Mouse (Mus musculus) kidney, postnatal 0 days (tissue): ENCODE data around the gene Afap1. TPM values are rescaled to one million over a fixed set of nuclear protein-coding genes. Genes with fewer than 3 reads are reported as not detected.

ENCODE experiments used
- ATAC-seq: fragments of 200-750 bp; cut with Nextera tagmentation; replicated peaks from 2 replicates; pipeline ENCODE4 v1.8.0; 2017; ENCODE audit warnings: low read depth, moderate number of reproducible peaks, moderate TSS enrichment, moderate library complexity; ENCODE audit not compliant: low FRiP score
- DNase-seq: peaks from one replicate; pipeline ENCODE4 v3.0.0-alpha.2; 2016; ENCODE audit warnings: low spot score
- H3K27ac ChIP-seq: fragments of 300-500 bp; sonication (generic); 2 replicates; pipeline ENCODE4 v1.5.1; 2014; ENCODE audit warnings: mild to moderate bottlenecking
- H3K27me3 ChIP-seq: fragments of 300-500 bp; sonication (generic); 2 replicates; pipeline ENCODE4 v1.6.1; 2014; ENCODE audit warnings: low read length, mixed read lengths; ENCODE audit not compliant: insufficient read depth
- H3K36me3 ChIP-seq: fragments of 300-500 bp; sonication (generic); 2 replicates; pipeline ENCODE4 v1.6.1; 2014; ENCODE audit warnings: low read length, mixed read lengths; ENCODE audit not compliant: insufficient read depth
- H3K4me1 ChIP-seq: fragments of 300-500 bp; sonication (generic); replicated peaks from 2 replicates; pipeline ENCODE4 v1.6.1; 2014; ENCODE audit warnings: antibody characterized with exemption, low read length, mixed read lengths; ENCODE audit not compliant: insufficient read depth
- H3K4me2 ChIP-seq: fragments of 300-500 bp; sonication (generic); 2 replicates; pipeline ENCODE4 v1.6.1; 2014; ENCODE audit warnings: mild to moderate bottlenecking, low read length, moderate library complexity, mixed read lengths
- H3K4me3 ChIP-seq: fragments of 300-500 bp; sonication (generic); replicated peaks from 2 replicates; pipeline ENCODE4 v1.5.1; 2014; ENCODE audit warnings: low read depth, low read length
- H3K9ac ChIP-seq: fragments of 300-500 bp; sonication (generic); 2 replicates; pipeline ENCODE4 v1.6.1; 2014; ENCODE audit warnings: low read depth, low read length
- H3K9me3 ChIP-seq: fragments of 300-500 bp; sonication (generic); replicated peaks from 2 replicates; pipeline ENCODE4 v1.6.1; 2016; ENCODE audit warnings: low read length, inconsistent platforms, mixed read lengths
- CTCF ChIP-seq: IDR thresholded peaks from 2 replicates; pipeline ENCODE4 v1.5.1; 2016; ENCODE audit warnings: antibody characterized with exemption, low read depth, mild to moderate bottlenecking, moderate library complexity
- WGBS: fragments of 180-500 bp; shearing (Covaris S2); extraction: QIAGEN DNeasy Blood & Tissue Kit; methylation state at CpG from one replicate; pipeline ENCODE4 v1.1.7; 2014; 5-methylcytosine and 5-hydroxymethylcytosine counted together
- polyA plus RNA-seq: library from polyadenylated mRNA; unstranded; fragments of >200 nt; fragmentation: Nextera tagmentation; extraction: Ambion mirVana; gene quantifications from 2 replicates; pipeline ENCODE4 v1.2.1, GENCODE M21; 2015

The Afap1 gene
- polyA plus RNA-seq, 1 experiment from 2014 or later: 19.1 TPM

- no peak for ATAC-seq
- DNase-seq: peak; percentile 59
- Histone ChIP-seq H3K4me3 (no peak overlapping the region), H3K27ac (peak overlapping the region; percentile 28; the same call in 1 of the 2 replicates), H3K36me3 (peaks cover 31% of the 10 kb centered on the region; the same call in 1 of the 2 replicates), H3K4me2 (no peak overlapping the region), H3K9ac (0 out of 2 replicates have a peak overlapping the region, but pooled peaks have one; percentile 18), H3K27me3 (no peaks in the 10 kb centered on the region), H3K9me3 (no peaks in the 10 kb centered on the region), H3K4me1 (peaks cover 17% of the 10 kb centered on the region)
- WGBS: 40% methylated on average over 12 of the region's 12 CpGs
- no peak for TF ChIP-seq CTCF
These were observed 77.4 kb downstream of the Afap1 start for GRCm38 (mm10) chr5:35970380-35971105.

- peaks cover 17% of the 10 kb centered on the region for H3K4me1 ChIP-seq
- H3K27ac ChIP-seq: no peak overlapping the region
- DNase-seq (peak; percentile 90), ATAC-seq (no peak)
- H3K9me3 ChIP-seq: no peaks in the 10 kb centered on the region
- no peak overlapping the region for H3K4me2 ChIP-seq
- no peaks in the 10 kb centered on the region for H3K27me3 ChIP-seq
- 52% methylated on average over 10 of the region's 10 CpGs for WGBS
- no peak overlapping the region for H3K4me3 ChIP-seq
- TF ChIP-seq CTCF: peak; percentile 91
- H3K9ac ChIP-seq: no peak overlapping the region
- H3K36me3 ChIP-seq: peaks cover 32% of the 10 kb centered on the region
These were observed 78.9 kb downstream of the Afap1 start for GRCm38 (mm10) chr5:35971841-35972578.

- DNase-seq (peak; percentile 64), ATAC-seq (peak; percentile 49)
- no peak overlapping the region for H3K9ac ChIP-seq
- no peak overlapping the region for H3K27ac ChIP-seq
- WGBS: 43% methylated on average over 7 of the region's 7 CpGs
- no peak overlapping the region for H3K4me2 ChIP-seq
- peaks cover 17% of the 10 kb centered on the region for H3K4me1 ChIP-seq
- no peak overlapping the region for H3K4me3 ChIP-seq
- H3K27me3 ChIP-seq: no peaks in the 10 kb centered on the region
- peaks cover 39% of the 10 kb centered on the region for H3K36me3 ChIP-seq
- no peak for TF ChIP-seq CTCF
- no peaks in the 10 kb centered on the region for H3K9me3 ChIP-seq
These were observed 79.6 kb downstream of the Afap1 start for GRCm38 (mm10) chr5:35972739-35973138.

- Histone ChIP-seq H3K4me1 (peaks cover 17% of the 10 kb centered on the region), H3K4me2 (peak overlapping the region; percentile 14)
- DNase-seq: peak; percentile 96
These were observed 80.7 kb downstream of the Afap1 start for GRCm38 (mm10) chr5:35973800-35974199.

GRCm38 (mm10) chr5:35974265-35974664 is 81.1 kb downstream of the Afap1 start:
- Histone ChIP-seq H3K9me3 (no peaks in the 10 kb centered on the region), H3K4me3 (no peak overlapping the region), H3K9ac (no peak overlapping the region), H3K4me1 (peaks cover 17% of the 10 kb centered on the region), H3K27ac (peak overlapping the region; percentile 1; the same call in 1 of the 2 replicates), H3K36me3 (peaks cover 40% of the 10 kb centered on the region), H3K4me2 (peak overlapping the region; percentile 14), H3K27me3 (no peaks in the 10 kb centered on the region)
- no peak for DNase-seq
- WGBS: 62% methylated on average over 15 of the region's 15 CpGs
- ATAC-seq: no peak
- TF ChIP-seq CTCF: no peak

More at GRCm38 (mm10) chr5:35973800-35974199, 80.7 kb downstream of the Afap1 start:
- no peak for TF ChIP-seq CTCF
- H3K4me3 ChIP-seq: no peak overlapping the region
- WGBS: 16% methylated on average over 12 of the region's 12 CpGs
- H3K27me3 ChIP-seq: no peaks in the 10 kb centered on the region
- no peak; the same call in 1 of the 2 replicates for ATAC-seq
- H3K36me3 ChIP-seq: peaks cover 40% of the 10 kb centered on the region
- peak overlapping the region; percentile 14 for H3K27ac ChIP-seq
- H3K9me3 ChIP-seq: no peaks in the 10 kb centered on the region
- no peak overlapping the region for H3K9ac ChIP-seq

- Histone ChIP-seq H3K4me3 (no peak overlapping the region), H3K9ac (no peak overlapping the region), H3K36me3 (peaks cover 44% of the 10 kb centered on the region), H3K27me3 (no peaks in the 10 kb centered on the region), H3K4me2 (no peak overlapping the region), H3K9me3 (no peaks in the 10 kb centered on the region), H3K27ac (no peak overlapping the region), H3K4me1 (peaks cover 13% of the 10 kb centered on the region)
- DNase-seq: peak; percentile 84
- 9% methylated on average over 5 of the region's 5 CpGs for WGBS
- peak; percentile 91 for TF ChIP-seq CTCF
- no peak for ATAC-seq
These were observed 82.6 kb downstream of the Afap1 start for GRCm38 (mm10) chr5:35975681-35976080.
